Mouse (Mus musculus): Measurements from ENCODE around the gene Dlgap3.

Dlgap3 gene

DNA sequence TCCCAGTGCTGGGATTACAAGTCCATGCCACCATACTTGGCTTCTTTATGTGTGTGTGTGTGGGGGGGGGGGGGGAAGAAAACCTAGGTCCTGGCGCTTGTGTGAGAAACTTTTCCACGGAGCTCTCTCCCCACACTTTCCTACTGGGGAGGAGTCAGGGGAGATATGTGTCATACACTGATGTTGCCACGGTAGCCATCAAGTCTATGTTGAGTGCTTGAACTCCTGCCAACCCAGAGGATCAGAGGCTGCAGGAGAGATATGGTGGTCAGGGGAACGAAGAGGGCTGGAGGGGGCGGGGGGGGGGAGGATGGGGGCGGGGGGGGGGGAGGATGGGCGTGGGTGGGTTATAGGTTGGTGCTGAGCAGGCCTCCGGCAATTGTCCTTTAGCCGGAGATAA is 46.8 kb downstream of the Dlgap3 start:
- in situ Hi-C loops (cut with MboI, MseI) = no loop called here

DNA sequence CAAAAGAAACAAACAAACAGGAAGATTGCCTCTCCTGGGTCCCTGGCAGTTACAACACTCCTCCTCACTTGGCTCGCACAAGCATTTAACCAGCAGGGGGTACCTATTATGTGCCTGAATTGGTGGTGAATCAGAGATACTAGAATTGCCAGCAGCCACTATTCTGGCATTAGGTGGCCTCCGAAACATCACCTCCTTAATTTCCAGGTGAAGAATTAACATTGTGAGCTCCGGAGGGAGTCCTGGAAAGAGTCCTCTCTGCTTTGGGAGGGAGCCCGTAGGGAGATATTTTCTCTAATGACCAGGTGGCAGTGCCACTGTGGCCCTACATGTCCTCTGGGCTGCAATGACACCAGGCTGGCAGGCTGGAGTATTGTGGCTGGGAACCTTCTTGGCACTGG is 47.2 kb downstream of the Dlgap3 start:
- in situ Hi-C loops (cut with MboI, MseI) = no loop called here

DNA sequence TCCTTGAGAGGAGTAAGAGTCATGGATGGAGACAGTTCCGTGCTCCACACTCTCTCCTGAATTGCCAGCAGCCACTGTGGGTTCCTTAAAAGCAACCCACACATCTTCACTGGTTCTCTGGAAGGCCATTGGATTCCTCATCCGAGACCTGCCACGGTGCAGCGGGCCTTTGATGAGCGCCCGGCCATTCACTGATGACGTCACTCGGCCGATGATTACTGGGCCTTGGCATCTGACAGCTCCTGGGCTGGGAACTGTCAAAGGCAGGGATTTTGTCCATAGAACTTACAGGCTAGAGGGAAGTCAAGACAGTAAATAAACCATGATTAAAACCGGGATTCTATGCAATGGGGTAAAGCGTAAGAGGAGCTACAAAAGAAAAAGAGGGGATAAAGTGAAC is 48.0 kb downstream of the Dlgap3 start:
- in situ Hi-C loops (cut with MboI, MseI) = no loop called here

DNA sequence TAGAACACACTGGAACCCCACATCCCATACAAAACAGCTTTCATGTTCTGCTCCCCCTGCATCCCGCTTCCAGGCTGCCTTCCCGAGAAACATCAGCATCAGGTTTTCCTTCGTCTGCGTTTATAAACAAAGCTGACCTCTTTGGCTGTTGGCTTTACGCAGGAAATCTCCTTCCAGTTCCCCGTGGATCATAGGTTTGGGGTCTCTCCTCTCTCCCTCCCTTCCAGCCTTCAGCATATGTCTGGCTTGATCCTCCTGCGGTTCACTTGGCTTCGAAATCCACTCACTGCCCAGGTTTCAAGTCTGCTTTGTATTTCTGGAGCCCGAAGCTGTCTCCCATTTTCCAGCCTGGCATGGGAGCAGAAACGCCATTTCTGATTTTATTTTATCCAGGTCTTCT is 54.3 kb downstream of the Dlgap3 start:
- in situ Hi-C loops (cut with MboI, MseI) = no loop called here

DNA sequence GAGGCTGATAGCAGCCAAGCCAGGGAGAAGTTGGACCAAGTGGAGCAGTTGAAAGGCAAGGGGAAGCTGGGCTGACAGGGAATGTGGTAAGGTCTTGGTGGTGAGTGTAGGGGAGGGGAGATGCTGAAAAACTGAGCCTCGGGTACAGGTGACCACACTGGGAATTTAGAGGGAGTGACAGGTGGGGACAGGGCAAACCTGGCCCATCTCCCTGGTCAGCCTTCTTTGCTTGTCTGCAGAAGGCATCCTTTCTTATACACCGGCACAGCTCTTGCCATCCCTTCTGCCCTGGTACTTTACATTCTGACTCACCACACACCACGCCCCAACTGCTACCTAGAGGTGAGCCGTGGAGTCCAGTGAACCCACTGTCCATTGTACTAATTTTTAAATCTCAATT is 54.8 kb downstream of the Dlgap3 start:
- in situ Hi-C loops (cut with MboI, MseI) = no loop called here

DNA sequence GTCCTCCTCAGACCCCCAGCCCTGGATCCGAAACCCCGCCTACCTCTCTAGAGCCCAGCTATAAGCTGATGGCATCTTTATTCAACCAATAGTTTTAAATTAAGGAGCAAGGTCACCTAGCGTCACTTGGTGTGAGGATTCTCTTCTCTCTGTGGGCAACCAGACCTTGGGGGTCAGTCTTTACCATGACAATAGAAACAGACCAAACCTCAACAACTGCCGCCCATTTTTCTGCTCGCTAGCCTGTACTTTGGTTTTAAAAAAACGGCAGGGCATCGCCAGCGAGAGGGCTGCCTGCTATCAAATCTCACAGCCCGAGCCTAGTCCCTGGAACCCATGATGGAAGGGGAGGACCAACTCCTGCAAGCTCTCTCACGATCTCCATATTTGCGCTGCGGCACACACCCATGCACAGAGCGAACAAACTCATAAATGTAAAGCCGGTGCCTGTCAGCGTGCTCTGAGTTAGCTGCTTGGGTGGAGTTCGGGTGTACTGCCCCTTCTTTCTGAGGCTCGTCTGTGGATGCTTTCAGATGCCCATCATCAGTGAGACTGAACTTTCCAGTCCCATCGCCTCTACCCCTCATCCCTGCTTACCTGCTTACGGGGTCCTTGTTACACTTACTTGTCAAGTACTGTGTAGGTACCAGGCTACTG is 55.6 kb downstream of the Dlgap3 start:
- in situ Hi-C loops (cut with MboI, MseI) = no loop called here

GRCm38 (mm10) chr4:127226067-127226466 is 57.1 kb downstream of the Dlgap3 start:
- in situ Hi-C loops (cut with MboI, MseI) = no loop called here

DNA sequence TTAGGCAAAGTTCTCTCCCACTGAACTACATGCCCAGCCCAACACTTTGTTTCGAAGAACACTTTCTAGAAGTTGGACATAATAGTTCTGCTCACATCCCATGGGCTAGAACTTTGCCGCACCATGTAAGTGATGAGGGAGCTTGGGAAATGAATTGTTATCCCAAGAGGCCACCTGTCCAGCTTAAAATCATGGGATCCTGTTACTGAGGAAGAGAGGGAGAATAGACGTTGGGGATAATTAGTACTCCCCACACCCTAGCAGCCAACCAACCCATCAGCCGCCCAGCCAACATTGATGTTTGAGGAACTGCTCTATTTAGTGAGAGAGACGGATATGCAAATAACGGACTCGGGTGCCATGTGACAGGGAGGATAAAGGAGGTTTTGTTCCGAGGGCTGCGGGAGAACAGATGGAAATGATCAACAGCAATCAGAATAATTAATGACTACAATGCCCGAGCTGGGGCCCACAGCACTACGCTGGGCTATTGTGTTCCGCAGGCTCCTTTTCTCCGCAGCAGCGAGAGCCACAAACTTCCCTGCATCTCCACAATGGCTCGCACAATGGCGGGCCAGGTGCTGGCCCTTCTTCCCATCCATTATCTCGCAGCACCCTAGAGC is 58.2 kb downstream of the Dlgap3 start:
- in situ Hi-C loops (cut with MboI, MseI) = no loop called here

- in situ Hi-C loops (cut with MboI, MseI) = no loop called here
Measured at GRCm38 (mm10) chr4:127232028-127232427, 63.0 kb downstream of the Dlgap3 start.

DNA sequence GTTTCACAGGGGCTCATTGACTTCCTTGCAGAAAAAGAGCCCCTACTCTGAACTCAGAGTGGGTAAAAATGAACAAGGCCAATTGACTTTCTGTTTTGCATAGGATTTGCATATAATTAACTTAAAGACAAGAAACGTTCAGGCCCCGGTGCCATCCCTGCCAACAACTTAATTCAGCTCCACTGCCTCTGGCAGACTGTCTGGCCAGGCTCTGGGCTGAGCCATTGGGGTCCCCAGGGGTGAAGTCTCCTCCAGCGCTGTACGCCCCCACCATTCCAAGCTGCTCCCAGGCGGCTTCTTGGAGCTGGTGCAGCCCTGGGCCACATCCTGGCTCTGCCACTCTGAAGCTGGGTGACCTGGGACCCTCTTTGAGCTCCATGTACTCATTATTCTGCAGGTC is 63.5 kb downstream of the Dlgap3 start:
- in situ Hi-C loops (cut with MboI, MseI) = no loop called here

DNA sequence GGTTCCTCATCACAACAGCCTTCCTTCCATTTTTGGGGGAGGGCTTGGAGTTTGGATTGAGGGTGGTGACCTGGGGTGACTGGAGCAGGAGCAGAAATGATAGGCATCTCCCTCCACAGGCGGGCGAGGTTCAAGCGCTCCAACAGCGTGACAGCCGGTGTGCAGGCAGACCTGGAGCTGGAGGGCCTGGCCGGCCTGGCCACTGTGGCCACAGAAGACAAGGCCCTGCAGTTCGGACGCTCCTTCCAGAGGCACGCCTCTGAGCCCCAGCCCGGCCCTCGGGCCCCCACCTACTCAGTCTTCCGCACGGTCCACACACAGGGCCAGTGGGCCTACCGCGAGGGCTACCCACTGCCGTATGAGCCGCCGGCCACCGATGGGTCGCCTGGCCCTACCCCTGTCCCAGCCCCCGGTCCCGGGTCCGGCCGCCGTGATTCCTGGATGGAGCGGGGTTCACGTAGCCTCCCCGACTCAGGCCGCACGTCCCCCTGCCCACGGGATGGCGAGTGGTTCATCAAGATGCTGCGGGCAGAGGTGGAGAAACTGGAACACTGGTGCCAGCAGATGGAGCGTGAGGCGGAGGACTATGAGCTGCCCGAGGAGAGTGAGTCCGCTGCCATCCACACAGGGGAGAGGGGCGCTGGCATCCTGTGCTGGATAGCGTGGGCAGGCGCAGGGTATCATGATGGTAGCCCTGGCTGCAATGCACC is 64.6 kb downstream of the Dlgap3 start:
- in situ Hi-C loops (cut with MboI, MseI) = no loop called here

DNA sequence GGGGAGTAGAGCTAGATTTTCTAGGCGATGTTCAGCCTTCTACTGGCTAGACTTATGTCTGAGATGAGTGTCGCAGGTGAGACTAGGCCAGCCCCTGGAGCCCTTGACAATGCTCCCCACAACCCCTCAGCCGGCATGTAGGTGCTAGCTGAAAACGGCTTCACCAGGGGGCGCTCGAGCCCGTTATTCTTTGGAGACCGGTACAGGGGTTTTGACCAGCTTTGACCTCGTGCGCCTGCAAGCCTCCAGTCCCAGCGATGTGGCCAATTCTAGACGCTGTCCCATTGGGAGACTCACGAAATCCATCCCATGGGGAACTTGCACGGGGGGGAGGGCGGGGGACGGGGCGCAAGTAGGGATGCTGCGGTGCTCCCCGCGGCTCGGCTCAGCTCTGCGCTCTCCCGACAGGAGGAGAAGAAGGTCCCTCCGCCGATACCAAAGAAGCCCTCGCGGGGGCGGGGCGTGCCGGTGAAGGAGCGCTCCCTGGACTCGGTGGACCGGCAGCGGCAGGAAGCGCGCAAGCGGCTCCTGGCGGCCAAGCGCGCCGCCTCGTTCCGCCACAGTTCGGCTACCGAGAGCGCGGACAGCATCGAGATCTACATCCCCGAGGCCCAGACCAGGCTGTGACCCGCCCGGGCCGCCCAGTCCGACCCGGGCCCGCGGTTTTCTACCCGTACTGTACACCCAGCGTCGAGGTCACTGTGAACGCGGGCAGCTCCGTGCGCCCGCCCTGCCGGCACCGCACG is 66.9 kb downstream of the Dlgap3 start:
- in situ Hi-C loops (cut with MboI, MseI) = no loop called here

GRCm38 (mm10) chr4:127236631-127237030 is 67.6 kb downstream of the Dlgap3 start:
- in situ Hi-C loops (cut with MboI, MseI) = no loop called here

DNA sequence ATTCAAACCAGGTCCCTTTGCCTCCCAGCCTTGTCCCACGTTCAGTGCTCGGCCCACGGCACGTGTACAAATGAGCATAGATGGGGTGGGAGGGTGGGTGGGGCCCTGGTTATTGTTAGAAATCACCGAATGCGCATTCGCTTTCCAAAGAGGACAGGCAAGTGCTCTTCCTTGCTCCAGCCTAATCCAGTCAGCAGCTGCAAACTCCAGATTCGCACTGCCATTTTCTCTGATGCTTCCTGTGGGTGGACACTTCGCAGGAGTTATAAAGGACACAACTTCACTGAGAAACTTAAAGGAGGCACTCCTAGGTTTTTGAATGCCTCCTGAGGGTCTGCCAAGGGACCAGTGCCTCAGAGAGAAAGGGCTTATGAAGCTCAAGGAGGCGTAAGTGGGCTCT is 68.3 kb downstream of the Dlgap3 start:
- in situ Hi-C loops (cut with MboI, MseI) = no loop called here

GRCm38 (mm10) chr4:127242696-127243095 is 73.7 kb downstream of the Dlgap3 start:
- in situ Hi-C loops (cut with MboI, MseI) = no loop called here

DNA sequence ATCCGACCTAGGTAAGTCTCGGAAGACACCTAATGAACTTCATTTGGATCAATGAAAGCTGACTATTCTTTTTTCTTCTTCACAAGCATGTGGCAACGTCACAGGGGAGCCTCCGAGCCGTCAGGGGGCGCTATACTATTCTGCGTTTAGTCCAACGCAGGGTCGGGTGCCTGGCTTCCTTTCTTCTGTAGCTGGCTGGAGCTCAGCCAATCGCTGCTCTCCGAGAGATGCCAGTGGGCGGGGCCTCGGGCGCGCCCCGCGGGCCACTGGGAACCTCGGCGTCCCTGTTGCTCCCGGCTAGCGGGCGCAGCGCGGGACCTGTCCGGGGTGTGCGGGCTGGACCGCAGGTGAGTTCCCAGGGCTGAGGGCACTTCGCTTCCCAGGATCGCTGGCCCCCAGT is 74.5 kb downstream of the Dlgap3 start, which contains the start of gene Smim12:
TSS of gene Smim12 (plus strand) at position 233 of the 400 bp plus-strand sequence.
- in situ Hi-C loops (cut with MboI, MseI) = no loop called here

DNA sequence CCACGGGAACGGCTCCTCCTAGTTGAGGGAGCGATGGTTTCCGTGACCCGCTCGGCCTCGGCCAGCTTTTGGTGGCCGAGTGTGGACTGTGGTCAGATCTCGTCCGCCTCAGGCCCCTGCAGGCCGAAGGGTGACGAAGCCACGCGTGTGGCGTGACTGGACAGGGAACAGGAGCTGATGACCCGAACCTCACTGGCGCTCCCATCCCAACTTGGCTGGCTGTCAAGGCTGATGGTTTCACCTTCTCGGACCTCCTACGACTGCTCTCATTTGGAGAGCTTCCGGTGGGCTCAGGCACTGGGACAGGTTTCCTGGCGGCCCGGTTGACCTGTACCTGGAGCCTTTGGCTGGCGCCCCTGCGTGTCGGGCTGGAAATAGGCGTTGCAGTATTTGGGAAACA is 74.9 kb downstream of the Dlgap3 start:
- in situ Hi-C loops (cut with MboI, MseI) = no loop called here

- in situ Hi-C loops (cut with MboI, MseI) = loop anchor here (5.0 kb wide), 1 partner anchor 213 kb away; no protein-coding TSS in a partner anchor
Measured at GRCm38 (mm10) chr4:127249701-127250349, 80.8 kb downstream of the Dlgap3 start.

- in situ Hi-C loops (cut with MboI, MseI) = loop anchor here (5.0 kb wide), 1 partner anchor 215 kb away; no protein-coding TSS in a partner anchor
Measured at GRCm38 (mm10) chr4:127251963-127252585, 83.1 kb downstream of the Dlgap3 start.

DNA sequence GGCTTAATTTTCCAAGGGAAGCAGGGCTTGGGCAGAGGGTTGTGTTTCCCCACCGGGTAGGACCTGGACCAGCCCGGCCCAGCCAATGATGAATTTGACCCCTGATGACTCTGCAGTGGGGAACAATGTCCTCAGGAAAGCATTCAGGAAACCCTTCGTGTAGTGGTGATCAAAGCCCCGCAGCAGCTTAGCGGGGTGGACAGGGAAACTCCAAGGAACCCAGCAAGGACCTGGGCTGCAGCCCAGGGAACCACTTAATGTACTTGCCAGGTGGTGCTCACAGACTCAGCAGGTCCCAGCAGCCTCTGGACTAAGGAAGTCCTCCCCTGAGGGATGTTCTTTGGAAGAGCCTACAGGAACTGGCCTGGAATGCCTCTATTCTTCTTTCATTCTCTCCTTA is 87.7 kb downstream of the Dlgap3 start:
- in situ Hi-C loops (cut with MboI, MseI) = no loop called here

Data from regulatory T cell (primary cell).